Mouse (Mus musculus) hindbrain, embryonic 15.5 days (tissue): ENCODE results near the gene Mrrf. TPM values are rescaled to one million over a fixed set of nuclear protein-coding genes. Genes with fewer than 3 reads are reported as not detected.

Experiments used
- ATAC-seq: fragments of 200-750 bp; cut with Nextera tagmentation; 2 replicates; pipeline ENCODE4 v1.8.0; 2017; ENCODE audit warnings: low read depth, moderate number of reproducible peaks, moderate TSS enrichment; ENCODE audit not compliant: low FRiP score
- H3K27ac ChIP-seq: fragments of 300-500 bp; sonication (generic); replicated peaks from 2 replicates; pipeline ENCODE4 v1.5.1; 2015; ENCODE audit warnings: mild to moderate bottlenecking, inconsistent platforms
- H3K27me3 ChIP-seq: fragments of 300-500 bp; sonication (generic); 2 replicates; pipeline ENCODE4 v1.6.1; 2015; ENCODE audit warnings: control low read depth, inconsistent platforms
- H3K36me3 ChIP-seq: fragments of 300-500 bp; sonication (generic); 2 replicates; pipeline ENCODE4 v1.6.1; 2015; ENCODE audit warnings: control low read depth, inconsistent platforms
- H3K4me1 ChIP-seq: fragments of 300-500 bp; sonication (generic); replicated peaks from 2 replicates; pipeline ENCODE4 v1.6.1; 2015; ENCODE audit warnings: control low read depth, inconsistent platforms
- H3K4me2 ChIP-seq: fragments of 300-500 bp; sonication (generic); 2 replicates; pipeline ENCODE4 v1.6.1; 2015; ENCODE audit warnings: moderate library complexity, mild to moderate bottlenecking, inconsistent platforms
- H3K4me3 ChIP-seq: fragments of 300-500 bp; sonication (generic); 2 replicates; pipeline ENCODE4 v1.5.1; 2015; ENCODE audit warnings: mild to moderate bottlenecking, inconsistent platforms
- H3K9ac ChIP-seq: fragments of 300-500 bp; sonication (generic); 2 replicates; pipeline ENCODE4 v1.6.1; 2015; ENCODE audit warnings: inconsistent platforms
- H3K9me3 ChIP-seq: fragments of 300-500 bp; sonication (generic); 2 replicates; pipeline ENCODE4 v1.6.1; 2016; ENCODE audit warnings: control low read depth, inconsistent platforms
- WGBS: fragments of 180-500 bp; shearing (Covaris S2); methylation state at CpG from one replicate; pipeline ENCODE4 v1.1.7; 2015; 5-methylcytosine and 5-hydroxymethylcytosine counted together
- polyA plus RNA-seq: library from polyadenylated mRNA; unstranded; fragments of >200 nt; fragmentation: Nextera tagmentation; extraction: Ambion mirVana; gene quantifications from 2 replicates; pipeline ENCODE4 v1.2.1, GENCODE M21; 2015

Gene Mrrf
- polyA plus RNA-seq, 1 experiment from 2014 or later, result 23.1 TPM

GRCm38 (mm10) chr2:36222168-36222848 is 86.1 kb downstream of the Mrrf start:
- H3K27me3 ChIP-seq, result no peaks in the 10 kb centered on the region
- H3K4me1 ChIP-seq, result no peaks in the 10 kb centered on the region
- H3K9me3 ChIP-seq, result no peaks in the 10 kb centered on the region
- H3K9ac ChIP-seq, result no peak overlapping the region
- no peak for ATAC-seq
- no peaks in the 10 kb centered on the region for H3K36me3 ChIP-seq
- H3K4me2 ChIP-seq, result no peak overlapping the region
- no peak overlapping the region for H3K4me3 ChIP-seq
- WGBS, result 65% methylated on average over 7 of the region's 7 CpGs
- H3K27ac ChIP-seq, result no peak overlapping the region

GRCm38 (mm10) chr2:36223436-36223835 is 87.2 kb downstream of the Mrrf start:
- H3K9ac ChIP-seq, result no peak overlapping the region

GRCm38 (mm10) chr2:36224153-36224552 is 88.0 kb downstream of the Mrrf start:
- 0 out of 2 replicates have a peak, but pooled peaks cover 3% of the 10 kb centered on the region for H3K27me3 ChIP-seq
- H3K36me3 ChIP-seq, result no peaks in the 10 kb centered on the region
- ATAC-seq, result no peak
- H3K9me3 ChIP-seq, result no peaks in the 10 kb centered on the region
- no peak overlapping the region for H3K4me2 ChIP-seq
- no peak overlapping the region for H3K27ac ChIP-seq
- 93% methylated on average over 7 of the region's 7 CpGs for WGBS
- no peak overlapping the region for H3K4me3 ChIP-seq
- H3K9ac ChIP-seq, result no peak overlapping the region
- no peaks in the 10 kb centered on the region for H3K4me1 ChIP-seq

More at GRCm38 (mm10) chr2:36223436-36223835, 87.2 kb downstream of the Mrrf start:
- Histone ChIP-seq H3K4me2 (no peak overlapping the region), H3K9me3 (no peaks in the 10 kb centered on the region), H3K4me3 (no peak overlapping the region), H3K4me1 (no peaks in the 10 kb centered on the region), H3K27ac (no peak overlapping the region), H3K27me3 (no peaks in the 10 kb centered on the region), H3K36me3 (no peaks in the 10 kb centered on the region)
- ATAC-seq, result no peak

GRCm38 (mm10) chr2:36224599-36224998 is 88.4 kb downstream of the Mrrf start:
- H3K9me3 ChIP-seq, result no peaks in the 10 kb centered on the region
- no peak overlapping the region for H3K4me3 ChIP-seq
- WGBS, result 44% methylated on average over 2 of the region's 2 CpGs
- no peak overlapping the region for H3K27ac ChIP-seq
- no peak overlapping the region for H3K4me2 ChIP-seq
- no peaks in the 10 kb centered on the region for H3K4me1 ChIP-seq
- no peak for ATAC-seq
- 0 out of 2 replicates have a peak, but pooled peaks cover 3% of the 10 kb centered on the region for H3K27me3 ChIP-seq
- H3K9ac ChIP-seq, result no peak overlapping the region
- no peaks in the 10 kb centered on the region for H3K36me3 ChIP-seq

- peak within 1 kb of the TSS; percentile 75 for H3K4me2 ChIP-seq
- WGBS, result under 1% methylated on average over 18 of the region's 18 CpGs
- no peak within 1 kb of the TSS for H3K27ac ChIP-seq
- H3K27me3 ChIP-seq, result 0 out of 2 replicates have a peak, but pooled peaks cover 3% of the 10 kb centered on the region
- H3K36me3 ChIP-seq, result no peaks in the 10 kb centered on the region
- ATAC-seq, result peak; percentile 65
- H3K9ac ChIP-seq, result 0 out of 2 replicates have a peak within 1 kb of the TSS, but pooled peaks have one; percentile 39
- H3K4me3 ChIP-seq, result peak within 1 kb of the TSS; percentile 40
- peaks cover 9% of the 10 kb centered on the region for H3K4me1 ChIP-seq
- H3K9me3 ChIP-seq, result no peaks in the 10 kb centered on the region
Observed at GRCm38 (mm10) chr2:36230366-36230765, 94.2 kb downstream of the Mrrf start, which contains the start of gene Ptgs1. TSS of gene Ptgs1 (plus strand) at chr2:36230426.

- H3K4me2 ChIP-seq, result peak overlapping the region; percentile 75
- 0 out of 2 replicates have a peak, but pooled peaks cover 3% of the 10 kb centered on the region for H3K27me3 ChIP-seq
- H3K9me3 ChIP-seq, result no peaks in the 10 kb centered on the region
- no peak for ATAC-seq
- WGBS, result 51% methylated on average over 8 of the region's 10 CpGs
- H3K36me3 ChIP-seq, result no peaks in the 10 kb centered on the region
- no peak overlapping the region for H3K27ac ChIP-seq
- H3K4me3 ChIP-seq, result peak overlapping the region; percentile 40
- 0 out of 2 replicates have a peak overlapping the region, but pooled peaks have one; percentile 39 for H3K9ac ChIP-seq
- peaks cover 14% of the 10 kb centered on the region for H3K4me1 ChIP-seq
Observed at GRCm38 (mm10) chr2:36230967-36231366, 94.8 kb downstream of the Mrrf start.

- no peaks in the 10 kb centered on the region for H3K9me3 ChIP-seq
- H3K36me3 ChIP-seq, result no peaks in the 10 kb centered on the region
- H3K4me2 ChIP-seq, result no peak overlapping the region
- no peak overlapping the region for H3K9ac ChIP-seq
- H3K4me3 ChIP-seq, result no peak overlapping the region
- no peaks in the 10 kb centered on the region for H3K27me3 ChIP-seq
- 65% methylated on average over 7 of the region's 7 CpGs for WGBS
- peaks cover 14% of the 10 kb centered on the region for H3K4me1 ChIP-seq
- H3K27ac ChIP-seq, result no peak overlapping the region
- no peak for ATAC-seq
Observed at GRCm38 (mm10) chr2:36234526-36235368, 98.6 kb downstream of the Mrrf start.

GRCm38 (mm10) chr2:36235917-36236316 is 99.7 kb downstream of the Mrrf start:
- Histone ChIP-seq H3K4me2 (no peak overlapping the region), H3K36me3 (no peaks in the 10 kb centered on the region), H3K4me1 (peaks cover 6% of the 10 kb centered on the region; the same call in 1 of the 2 replicates), H3K27ac (0 out of 2 replicates have a peak overlapping the region, but pooled peaks have one; percentile 14), H3K4me3 (no peak overlapping the region), H3K9me3 (no peaks in the 10 kb centered on the region), H3K27me3 (no peaks in the 10 kb centered on the region), H3K9ac (no peak overlapping the region)
- ATAC-seq, result peak; percentile 60; the same call in 1 of the 2 replicates
- 29% methylated on average over 4 of the region's 4 CpGs for WGBS

- Histone ChIP-seq H3K9ac (no peak overlapping the region), H3K4me2 (no peak overlapping the region), H3K4me3 (no peak overlapping the region), H3K9me3 (no peaks in the 10 kb centered on the region), H3K36me3 (no peaks in the 10 kb centered on the region), H3K27ac (no peak overlapping the region), H3K27me3 (no peaks in the 10 kb centered on the region), H3K4me1 (peaks cover 6% of the 10 kb centered on the region; the same call in 1 of the 2 replicates)
- no peak for ATAC-seq
- 85% methylated on average over 5 of the region's 5 CpGs for WGBS
Observed at GRCm38 (mm10) chr2:36236889-36237288, 100.7 kb downstream of the Mrrf start.

- Histone ChIP-seq H3K9me3 (no peaks in the 10 kb centered on the region), H3K27ac (no peak overlapping the region), H3K9ac (no peak overlapping the region), H3K4me1 (peaks cover 6% of the 10 kb centered on the region; the same call in 1 of the 2 replicates), H3K36me3 (no peaks in the 10 kb centered on the region), H3K27me3 (no peaks in the 10 kb centered on the region), H3K4me3 (no peak overlapping the region), H3K4me2 (no peak overlapping the region)
- WGBS, result 94% methylated on average over 6 of the region's 6 CpGs
- ATAC-seq, result no peak
Observed at GRCm38 (mm10) chr2:36237557-36237956, 101.4 kb downstream of the Mrrf start.

- no peaks in the 10 kb centered on the region for H3K27me3 ChIP-seq
Observed at GRCm38 (mm10) chr2:36238467-36238866, 102.3 kb downstream of the Mrrf start.

GRCm38 (mm10) chr2:36238951-36239350 is 102.8 kb downstream of the Mrrf start:
- Histone ChIP-seq H3K9me3 (no peaks in the 10 kb centered on the region), H3K4me2 (no peak overlapping the region), H3K27me3 (no peaks in the 10 kb centered on the region), H3K4me3 (no peak overlapping the region), H3K4me1 (peaks cover 6% of the 10 kb centered on the region; the same call in 1 of the 2 replicates), H3K27ac (no peak overlapping the region), H3K36me3 (no peaks in the 10 kb centered on the region), H3K9ac (no peak overlapping the region)
- ATAC-seq, result no peak
- WGBS, result 89% methylated on average over 2 of the region's 2 CpGs

More at GRCm38 (mm10) chr2:36238467-36238866, 102.3 kb downstream of the Mrrf start:
- Histone ChIP-seq H3K4me2 (no peak overlapping the region), H3K9ac (no peak overlapping the region), H3K4me1 (peaks cover 6% of the 10 kb centered on the region; the same call in 1 of the 2 replicates), H3K36me3 (no peaks in the 10 kb centered on the region), H3K4me3 (no peak overlapping the region), H3K9me3 (no peaks in the 10 kb centered on the region), H3K27ac (no peak overlapping the region)
- WGBS, result 76% methylated on average over 3 of the region's 3 CpGs
- no peak for ATAC-seq
